Mouse (Mus musculus) lung, embryonic 14.5 days (tissue): Measurements from ENCODE around the gene Cox10. TPM values are rescaled to one million over a fixed set of nuclear protein-coding genes. Genes with fewer than 3 reads are reported as not detected.

Experiments used
- ATAC-seq: fragments of 200-750 bp; cut with Nextera tagmentation; 2 replicates; pipeline ENCODE4 v1.8.0; 2017; ENCODE audit warnings: mild to moderate bottlenecking, moderate TSS enrichment, moderate library complexity; ENCODE audit not compliant: insufficient read depth
- DNase-seq: peaks from one replicate; pipeline ENCODE4 v3.0.0-alpha.2; 2015
- H3K27ac ChIP-seq: fragments of 300-500 bp; sonication (generic); 2 replicates; pipeline ENCODE4 v1.5.1; 2014; ENCODE audit warnings: low read depth, mild to moderate bottlenecking, moderate library complexity
- H3K27me3 ChIP-seq: fragments of 300-500 bp; sonication (generic); 2 replicates; pipeline ENCODE4 v1.6.1; 2014; ENCODE audit warnings: low read length, control low read depth; ENCODE audit not compliant: insufficient read depth
- H3K36me3 ChIP-seq: fragments of 300-500 bp; sonication (generic); 2 replicates; pipeline ENCODE4 v1.6.1; 2014; ENCODE audit warnings: control low read depth; ENCODE audit not compliant: insufficient read depth
- H3K4me1 ChIP-seq: fragments of 300-500 bp; sonication (generic); 2 replicates; pipeline ENCODE4 v1.6.1; 2014; ENCODE audit warnings: antibody characterized with exemption, control low read depth; ENCODE audit not compliant: insufficient read depth
- H3K4me2 ChIP-seq: fragments of 300-500 bp; sonication (generic); 2 replicates; pipeline ENCODE4 v1.6.1; 2014; ENCODE audit warnings: mild to moderate bottlenecking
- H3K4me3 ChIP-seq: fragments of 300-500 bp; sonication (generic); 2 replicates; pipeline ENCODE4 v1.5.1; 2014; ENCODE audit warnings: low read depth, low read length
- H3K9ac ChIP-seq: fragments of 300-500 bp; sonication (generic); 2 replicates; pipeline ENCODE4 v1.6.1; 2014
- H3K9me3 ChIP-seq: fragments of 300-500 bp; sonication (generic); 2 replicates; pipeline ENCODE4 v1.6.1; 2016; ENCODE audit warnings: low read depth, low read length, control low read depth
- CTCF ChIP-seq: IDR thresholded peaks from 2 replicates; pipeline ENCODE4 v1.5.1; 2016; ENCODE audit warnings: antibody characterized with exemption, low read depth
- WGBS: fragments of 180-500 bp; shearing (Covaris S2); extraction: QIAGEN DNeasy Blood & Tissue Kit; methylation state at CpG from one replicate; pipeline ENCODE4 v1.1.7; 2014; 5-methylcytosine and 5-hydroxymethylcytosine counted together
- polyA plus RNA-seq: library from polyadenylated mRNA; unstranded; fragments of >200 nt; fragmentation: Nextera tagmentation; extraction: Ambion mirVana; gene quantifications from 2 replicates; pipeline ENCODE4 v1.2.1, GENCODE M21; 2014

Cox10 gene
- polyA plus RNA-seq, 1 experiment from 2014 or later = 27.3 TPM

- Histone ChIP-seq H3K27me3 (no peaks in the 10 kb centered on the region), H3K4me1 (no peaks in the 10 kb centered on the region), H3K4me3 (no peak overlapping the region), H3K27ac (peak overlapping the region; percentile 43; the same call in 1 of the 2 replicates), H3K4me2 (no peak overlapping the region), H3K9me3 (no peaks in the 10 kb centered on the region), H3K9ac (no peak overlapping the region), H3K36me3 (no peaks in the 10 kb centered on the region)
- TF ChIP-seq CTCF = no peak
- 32% methylated on average over 5 of the region's 5 CpGs for whole genome bisulfite sequencing
- DNase-seq (no peak), ATAC-seq (peak; percentile 31; the same call in 1 of the 2 replicates)
Measured at GRCm38 (mm10) chr11:64000200-64000794, 79.0 kb downstream of the Cox10 start.

- ATAC-seq = no peak
Measured at GRCm38 (mm10) chr11:63999431-63999830, 79.8 kb downstream of the Cox10 start.

DNA sequence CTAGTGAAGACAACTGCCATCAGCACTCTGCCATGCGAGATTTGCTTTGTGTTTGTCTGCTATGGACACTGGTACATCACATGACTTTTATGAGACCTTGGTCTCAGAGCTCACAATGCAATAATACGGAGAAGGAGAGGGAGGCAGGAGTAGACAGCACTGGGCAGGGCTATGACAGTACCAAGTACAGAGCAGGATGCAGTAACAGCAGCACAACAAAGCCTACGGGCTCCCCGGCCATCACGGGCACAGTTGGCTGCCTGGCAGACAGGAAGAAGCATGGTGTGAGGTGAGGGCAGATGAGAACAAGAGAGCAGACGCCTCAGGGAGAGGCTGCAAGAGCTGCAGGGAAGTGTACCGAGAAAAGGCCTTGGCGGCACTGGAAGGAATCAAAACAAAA, 87.3 kb downstream of the Cox10 start:
- TF ChIP-seq CTCF = no peak
- Histone ChIP-seq H3K4me1 (0 out of 2 replicates have a peak, but pooled peaks cover 3% of the 10 kb centered on the region), H3K4me3 (no peak overlapping the region), H3K9me3 (no peaks in the 10 kb centered on the region), H3K27me3 (no peaks in the 10 kb centered on the region), H3K4me2 (no peak overlapping the region), H3K9ac (no peak overlapping the region), H3K27ac (no peak overlapping the region), H3K36me3 (no peaks in the 10 kb centered on the region)
- WGBS = 55% methylated on average over 8 of the region's 8 CpGs
- no peak for DNase-seq
- no peak for ATAC-seq

More at GRCm38 (mm10) chr11:63999431-63999830, 79.8 kb downstream of the Cox10 start:
- Histone ChIP-seq H3K9me3 (no peaks in the 10 kb centered on the region), H3K27me3 (no peaks in the 10 kb centered on the region), H3K4me2 (no peak overlapping the region), H3K36me3 (no peaks in the 10 kb centered on the region), H3K4me1 (no peaks in the 10 kb centered on the region), H3K9ac (no peak overlapping the region), H3K27ac (no peak overlapping the region), H3K4me3 (no peak overlapping the region)
- no peak for TF ChIP-seq CTCF
- WGBS = 58% methylated on average over 6 of the region's 6 CpGs
- no peak for DNase-seq

DNA sequence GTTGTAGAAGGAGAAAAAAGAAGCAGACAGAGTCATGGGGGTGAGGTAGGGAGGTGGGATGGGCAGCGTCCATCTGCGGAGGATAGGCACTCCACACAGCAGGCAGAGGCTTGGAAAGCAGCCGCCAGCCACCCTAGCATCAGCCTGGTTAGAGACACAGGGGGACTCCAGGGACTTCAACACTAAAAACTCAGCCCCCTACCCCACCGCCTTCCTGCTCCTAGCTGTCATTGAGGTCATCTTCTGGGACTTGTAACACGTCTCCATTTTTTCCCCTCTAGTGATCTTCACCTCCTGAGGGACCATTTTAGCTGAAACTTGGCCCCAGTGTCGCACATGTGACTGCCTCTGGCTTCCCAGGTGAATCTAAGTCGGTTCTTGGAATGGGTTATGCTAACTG, 88.5 kb downstream of the Cox10 start:
- H3K27ac ChIP-seq = no peak overlapping the region
- no peak for DNase-seq
- ATAC-seq = no peak
- H3K4me3 ChIP-seq = no peak overlapping the region
- WGBS = 90% methylated on average over 7 of the region's 7 CpGs
- no peak overlapping the region for H3K4me2 ChIP-seq
- H3K36me3 ChIP-seq = no peaks in the 10 kb centered on the region
- no peaks in the 10 kb centered on the region for H3K27me3 ChIP-seq
- no peak for TF ChIP-seq CTCF
- no peak overlapping the region for H3K9ac ChIP-seq
- no peaks in the 10 kb centered on the region for H3K9me3 ChIP-seq
- H3K4me1 ChIP-seq = 0 out of 2 replicates have a peak, but pooled peaks cover 5% of the 10 kb centered on the region

GRCm38 (mm10) chr11:63990311-63990710, 89.0 kb downstream of the Cox10 start:
- H3K9me3 ChIP-seq = no peaks in the 10 kb centered on the region
- H3K4me3 ChIP-seq = no peak overlapping the region

GRCm38 (mm10) chr11:63988991-63989860, 90.0 kb downstream of the Cox10 start:
- Histone ChIP-seq H3K4me3 (no peak overlapping the region), H3K4me1 (peaks cover 10% of the 10 kb centered on the region; the same call in 1 of the 2 replicates), H3K27ac (no peak overlapping the region), H3K4me2 (no peak overlapping the region), H3K36me3 (no peaks in the 10 kb centered on the region), H3K9ac (no peak overlapping the region), H3K9me3 (no peaks in the 10 kb centered on the region), H3K27me3 (no peaks in the 10 kb centered on the region)
- no peak for ATAC-seq
- WGBS = 60% methylated on average over 9 of the region's 9 CpGs
- no peak for TF ChIP-seq CTCF
- peak; percentile 28 for DNase-seq

More at GRCm38 (mm10) chr11:63990311-63990710, 89.0 kb downstream of the Cox10 start:
- DNase-seq = no peak
- no peaks in the 10 kb centered on the region for H3K27me3 ChIP-seq
- H3K4me1 ChIP-seq = peaks cover 10% of the 10 kb centered on the region; the same call in 1 of the 2 replicates
- no peak for ATAC-seq
- H3K27ac ChIP-seq = no peak overlapping the region
- TF ChIP-seq CTCF = no peak
- H3K9ac ChIP-seq = no peak overlapping the region
- no peaks in the 10 kb centered on the region for H3K36me3 ChIP-seq
- WGBS = 83% methylated on average over 8 of the region's 8 CpGs
- H3K4me2 ChIP-seq = no peak overlapping the region

DNA sequence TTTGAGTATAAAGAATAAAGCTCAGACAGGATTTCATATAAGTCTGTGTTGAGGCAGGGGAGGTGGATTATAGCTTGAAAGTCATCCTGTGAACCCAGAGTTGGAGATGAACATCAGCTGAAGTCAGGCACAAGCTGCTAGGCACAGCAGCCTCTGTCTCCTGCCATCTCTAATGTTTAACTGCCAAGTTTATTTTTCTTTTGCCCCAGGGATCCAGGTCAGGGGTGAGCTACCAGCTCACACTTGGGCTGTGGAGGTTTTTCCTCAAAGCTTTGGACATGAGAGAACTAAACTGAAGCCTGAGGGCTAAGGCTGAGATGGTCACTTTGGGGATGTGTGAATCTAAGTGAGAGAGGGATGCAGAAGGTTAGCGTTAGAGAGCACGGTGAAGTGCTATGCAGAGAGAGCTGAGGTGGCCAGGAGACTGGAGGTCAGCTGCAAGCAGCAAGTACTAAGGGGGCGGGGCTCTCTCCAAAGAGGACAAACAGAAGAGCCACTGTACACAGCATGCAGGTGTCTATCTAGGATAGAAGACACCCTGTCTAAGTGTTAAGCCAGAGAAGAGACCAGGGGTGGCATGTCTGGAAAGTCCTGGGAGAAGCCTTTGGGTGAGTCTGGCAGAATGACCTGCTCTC, 91.1 kb downstream of the Cox10 start:
- ATAC-seq (no peak), DNase-seq (no peak)
- Histone ChIP-seq H3K36me3 (no peaks in the 10 kb centered on the region), H3K27me3 (no peaks in the 10 kb centered on the region), H3K4me1 (peaks cover 10% of the 10 kb centered on the region; the same call in 1 of the 2 replicates), H3K4me2 (no peak overlapping the region), H3K27ac (no peak overlapping the region), H3K9me3 (no peaks in the 10 kb centered on the region), H3K9ac (no peak overlapping the region), H3K4me3 (no peak overlapping the region)
- TF ChIP-seq CTCF = no peak
- 49% methylated on average over 3 of the region's 3 CpGs for WGBS
